Mouse (Mus musculus) CD8-positive naive resting alpha-beta T cell, adult 2 months (primary cell): ENCODE measurements around the gene Ifng.

Experiments used
- DNase-seq, 2 experiments: peaks; one replicate each; pipeline ENCODE4 v3.0.0; 2022; ENCODE audit warnings: low read depth in 2 of 2, low spot score in 2 of 2

Gene Ifng

GRCm38 (mm10) chr10:118479244-118479643 is 38.4 kb downstream of the Ifng start:
- DNase-seq, result no peak

- no peak for DNase-seq
Measured at GRCm38 (mm10) chr10:118480118-118480517, 39.3 kb downstream of the Ifng start.

GRCm38 (mm10) chr10:118480793-118481192 is 39.9 kb downstream of the Ifng start:
- DNase-seq, result no peak

- no peak for DNase-seq
Measured at GRCm38 (mm10) chr10:118494109-118494508, 53.3 kb downstream of the Ifng start.

DNA sequence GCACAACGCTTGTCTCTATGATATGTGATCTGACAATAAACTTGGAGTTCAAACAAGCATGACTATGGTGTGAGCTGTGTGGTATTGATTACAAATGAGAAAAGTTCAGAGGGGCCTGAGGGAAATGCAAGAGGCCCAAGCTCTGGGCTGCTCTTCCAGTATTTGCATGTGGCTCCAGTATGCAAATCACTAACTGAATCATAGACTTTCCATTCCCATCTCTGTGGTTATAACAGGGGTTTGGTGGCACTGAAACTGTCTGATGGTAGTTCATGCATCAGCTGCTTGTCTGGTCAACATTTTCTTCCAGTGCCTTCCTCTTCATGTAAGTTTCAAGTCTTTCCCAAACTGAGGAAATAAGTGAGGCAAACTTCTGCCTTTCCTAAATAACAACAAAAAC is 54.5 kb downstream of the Ifng start:
- no peak for DNase-seq
